Mouse (Mus musculus): ENCODE results near the gene Pglyrp2. TPM values are rescaled to one million over a fixed set of nuclear protein-coding genes. Genes with fewer than 3 reads are reported as not detected.
A peak's percentile ranks its signal among the peaks of the same experiment; 100 is the strongest.

Gene Pglyrp2
- polyA plus RNA-seq, 1 experiment from 2014 or later = 1.8 TPM

- H3K36me3 ChIP-seq (ENCODE audit: control insufficient read depth, insufficient read depth, low read length) = peaks cover 9% of the 10 kb centered on the region; the same call in 1 of the 2 replicates
- no peak overlapping the region for H3K9ac ChIP-seq (ENCODE audit: low read depth, low read length)
- no peak overlapping the region for H3K4me3 ChIP-seq (ENCODE audit: low read depth, low read length)
- 68% methylated on average over 9 of the region's 9 CpGs for WGBS
- DNase-seq (ENCODE audit: low spot score) (no peak), ATAC-seq (replicated peaks; ENCODE audit: low FRiP score) (peak; percentile 63; the same call in 1 of the 2 replicates)
- peaks cover 15% of the 10 kb centered on the region for H3K4me1 ChIP-seq (replicated peaks; ENCODE audit: control insufficient read depth, insufficient read depth, low read length)
- H3K4me2 ChIP-seq = 0 out of 2 replicates have a peak overlapping the region, but pooled peaks have one; percentile 9
- no peaks in the 10 kb centered on the region for H3K9me3 ChIP-seq (ENCODE audit: control insufficient read depth, low read length)
- H3K27ac ChIP-seq (ENCODE audit: low read depth, low read length) = no peak overlapping the region
- H3K27me3 ChIP-seq (replicated peaks; ENCODE audit: control insufficient read depth, insufficient read depth, low read length) = no peaks in the 10 kb centered on the region
Measured at GRCm38 (mm10) chr17:32377137-32377536, 46.8 kb downstream of the Pglyrp2 start.

- Histone ChIP-seq H3K4me1 (replicated peaks; ENCODE audit: control insufficient read depth, insufficient read depth, low read length) (peaks cover 15% of the 10 kb centered on the region), H3K4me2 (no peak overlapping the region), H3K4me3 (ENCODE audit: low read depth, low read length) (no peak overlapping the region), H3K36me3 (ENCODE audit: control insufficient read depth, insufficient read depth, low read length) (peaks cover 9% of the 10 kb centered on the region; the same call in 1 of the 2 replicates), H3K9me3 (ENCODE audit: control insufficient read depth, low read length) (no peaks in the 10 kb centered on the region), H3K9ac (ENCODE audit: low read depth, low read length) (no peak overlapping the region), H3K27ac (ENCODE audit: low read depth, low read length) (peak overlapping the region; percentile 32; the same call in 1 of the 2 replicates), H3K27me3 (replicated peaks; ENCODE audit: control insufficient read depth, insufficient read depth, low read length) (no peaks in the 10 kb centered on the region)
- 86% methylated on average over 15 of the region's 15 CpGs for WGBS
- no peak for ATAC-seq (replicated peaks; ENCODE audit: low FRiP score)
- DNase-seq (ENCODE audit: low spot score) = no peak
Measured at GRCm38 (mm10) chr17:32376475-32376874, 47.5 kb downstream of the Pglyrp2 start.

- 16% methylated on average over 12 of the region's 17 CpGs for WGBS
- H3K36me3 ChIP-seq (ENCODE audit: control insufficient read depth, insufficient read depth, low read length) = no peaks in the 10 kb centered on the region
- peak overlapping the region; percentile 72 for H3K4me2 ChIP-seq
- peak overlapping the region; percentile 54 for H3K9ac ChIP-seq (ENCODE audit: low read depth, low read length)
- H3K4me1 ChIP-seq (replicated peaks; ENCODE audit: control insufficient read depth, insufficient read depth, low read length) = peaks cover 18% of the 10 kb centered on the region
- peak; percentile 67 for ATAC-seq (replicated peaks; ENCODE audit: low FRiP score)
- H3K9me3 ChIP-seq (ENCODE audit: control insufficient read depth, low read length) = no peaks in the 10 kb centered on the region
- H3K27ac ChIP-seq (ENCODE audit: low read depth, low read length) = peak overlapping the region; percentile 71
- peak overlapping the region; percentile 50 for H3K4me3 ChIP-seq (ENCODE audit: low read depth, low read length)
- H3K27me3 ChIP-seq (replicated peaks; ENCODE audit: control insufficient read depth, insufficient read depth, low read length) = no peaks in the 10 kb centered on the region
- no peak for DNase-seq (ENCODE audit: low spot score)
Measured at GRCm38 (mm10) chr17:32368991-32369578, 54.9 kb downstream of the Pglyrp2 start.

GRCm38 (mm10) chr17:32367706-32368105, 56.3 kb downstream of the Pglyrp2 start:
- H3K9me3 ChIP-seq (ENCODE audit: control insufficient read depth, low read length) = no peaks in the 10 kb centered on the region
- no peak overlapping the region for H3K9ac ChIP-seq (ENCODE audit: low read depth, low read length)
- H3K36me3 ChIP-seq (ENCODE audit: control insufficient read depth, insufficient read depth, low read length) = no peaks in the 10 kb centered on the region
- no peak overlapping the region for H3K4me2 ChIP-seq
- no peak overlapping the region for H3K27ac ChIP-seq (ENCODE audit: low read depth, low read length)
- WGBS = 87% methylated on average over 11 of the region's 11 CpGs
- ATAC-seq (replicated peaks; ENCODE audit: low FRiP score) (no peak), DNase-seq (ENCODE audit: low spot score) (no peak)
- no peaks in the 10 kb centered on the region for H3K27me3 ChIP-seq (replicated peaks; ENCODE audit: control insufficient read depth, insufficient read depth, low read length)
- H3K4me3 ChIP-seq (ENCODE audit: low read depth, low read length) = no peak overlapping the region
- peaks cover 27% of the 10 kb centered on the region for H3K4me1 ChIP-seq (replicated peaks; ENCODE audit: control insufficient read depth, insufficient read depth, low read length)

GRCm38 (mm10) chr17:32365296-32365695, 58.7 kb downstream of the Pglyrp2 start:
- H3K27ac ChIP-seq (ENCODE audit: low read depth, low read length) = peak overlapping the region; percentile 81
- H3K9ac ChIP-seq (ENCODE audit: low read depth, low read length) = no peak overlapping the region; the same call in 1 of the 2 replicates
- ATAC-seq (replicated peaks; ENCODE audit: low FRiP score) = peak; percentile 73
- H3K4me2 ChIP-seq = peak overlapping the region; percentile 92
- H3K9me3 ChIP-seq (ENCODE audit: control insufficient read depth, low read length) = no peaks in the 10 kb centered on the region
- 32% methylated on average over 1 of the region's 1 CpGs for WGBS
- no peaks in the 10 kb centered on the region for H3K27me3 ChIP-seq (replicated peaks; ENCODE audit: control insufficient read depth, insufficient read depth, low read length)
- peaks cover 16% of the 10 kb centered on the region for H3K36me3 ChIP-seq (ENCODE audit: control insufficient read depth, insufficient read depth, low read length)
- H3K4me1 ChIP-seq (replicated peaks; ENCODE audit: control insufficient read depth, insufficient read depth, low read length) = peaks cover 31% of the 10 kb centered on the region
- DNase-seq (ENCODE audit: low spot score) = no peak
- H3K4me3 ChIP-seq (ENCODE audit: low read depth, low read length) = peak overlapping the region; percentile 96

- WGBS = 44% methylated on average over 5 of the region's 5 CpGs
Measured at GRCm38 (mm10) chr17:32364850-32365249, 59.1 kb downstream of the Pglyrp2 start.

GRCm38 (mm10) chr17:32364331-32364730, 59.6 kb downstream of the Pglyrp2 start:
- H3K36me3 ChIP-seq (ENCODE audit: control insufficient read depth, insufficient read depth, low read length) = peaks cover 26% of the 10 kb centered on the region
- WGBS = under 1% methylated on average over 47 of the region's 47 CpGs

More at GRCm38 (mm10) chr17:32364850-32365249, 59.1 kb downstream of the Pglyrp2 start:
- peak overlapping the region; percentile 92 for H3K4me2 ChIP-seq
- H3K4me3 ChIP-seq (ENCODE audit: low read depth, low read length) = peak overlapping the region; percentile 96
- peaks cover 20% of the 10 kb centered on the region for H3K36me3 ChIP-seq (ENCODE audit: control insufficient read depth, insufficient read depth, low read length)
- H3K27ac ChIP-seq (ENCODE audit: low read depth, low read length) = peak overlapping the region; percentile 81
- ATAC-seq (replicated peaks; ENCODE audit: low FRiP score) (0 out of 2 replicates have a peak, but pooled peaks have one; percentile 4), DNase-seq (ENCODE audit: low spot score) (no peak)
- peak overlapping the region; percentile 96 for H3K9ac ChIP-seq (ENCODE audit: low read depth, low read length)
- peaks cover 31% of the 10 kb centered on the region for H3K4me1 ChIP-seq (replicated peaks; ENCODE audit: control insufficient read depth, insufficient read depth, low read length)
- H3K9me3 ChIP-seq (ENCODE audit: control insufficient read depth, low read length) = no peaks in the 10 kb centered on the region
- no peaks in the 10 kb centered on the region for H3K27me3 ChIP-seq (replicated peaks; ENCODE audit: control insufficient read depth, insufficient read depth, low read length)

GRCm38 (mm10) chr17:32363821-32364301, 60.1 kb downstream of the Pglyrp2 start:
- under 1% methylated on average over 49 of the region's 50 CpGs for WGBS
- peak overlapping the region; percentile 81 for H3K27ac ChIP-seq (ENCODE audit: low read depth, low read length)

More at GRCm38 (mm10) chr17:32364331-32364730, 59.6 kb downstream of the Pglyrp2 start:
- DNase-seq (ENCODE audit: low spot score) = peak; percentile 83
- ATAC-seq (replicated peaks; ENCODE audit: low FRiP score) = peak; percentile 84
- peak overlapping the region; percentile 96 for H3K4me3 ChIP-seq (ENCODE audit: low read depth, low read length)
- peak overlapping the region; percentile 92 for H3K4me2 ChIP-seq
- H3K27me3 ChIP-seq (replicated peaks; ENCODE audit: control insufficient read depth, insufficient read depth, low read length) = no peaks in the 10 kb centered on the region
- H3K9me3 ChIP-seq (ENCODE audit: control insufficient read depth, low read length) = no peaks in the 10 kb centered on the region
- peak overlapping the region; percentile 81 for H3K27ac ChIP-seq (ENCODE audit: low read depth, low read length)
- peak overlapping the region; percentile 96 for H3K9ac ChIP-seq (ENCODE audit: low read depth, low read length)
- peaks cover 31% of the 10 kb centered on the region for H3K4me1 ChIP-seq (replicated peaks; ENCODE audit: control insufficient read depth, insufficient read depth, low read length)

More at GRCm38 (mm10) chr17:32363821-32364301, 60.1 kb downstream of the Pglyrp2 start:
- Histone ChIP-seq H3K9me3 (ENCODE audit: control insufficient read depth, low read length) (no peaks in the 10 kb centered on the region), H3K9ac (ENCODE audit: low read depth, low read length) (peak overlapping the region; percentile 96), H3K4me3 (ENCODE audit: low read depth, low read length) (peak overlapping the region; percentile 96), H3K27me3 (replicated peaks; ENCODE audit: control insufficient read depth, insufficient read depth, low read length) (no peaks in the 10 kb centered on the region), H3K36me3 (ENCODE audit: control insufficient read depth, insufficient read depth, low read length) (peaks cover 30% of the 10 kb centered on the region), H3K4me2 (peak overlapping the region; percentile 92), H3K4me1 (replicated peaks; ENCODE audit: control insufficient read depth, insufficient read depth, low read length) (peaks cover 29% of the 10 kb centered on the region)
- DNase-seq (ENCODE audit: low spot score) (peak; percentile 47), ATAC-seq (replicated peaks; ENCODE audit: low FRiP score) (peak; percentile 35)
